Mouse (Mus musculus) spleen, postnatal 36 days (tissue): ENCODE measurements around the gene Tmem229b.
A peak's percentile ranks its signal among the peaks of the same experiment; 100 is the strongest.
"Not testable (repeated sequence)": the region's sequence is repeated elsewhere in the genome, so short reads cannot be mapped to it uniquely, and the experiment has no call there.

Experiments used
- DNase-seq, 2 experiments: peaks; one replicate each; pipeline ENCODE4 v3.0.0; 2022; ENCODE audit warnings: low spot score in 2 of 2, mixed read lengths in 1 of 2

Tmem229b gene

GRCm38 (mm10) chr12:78947661-78948060 is 59.8 kb downstream of the Tmem229b start:
- no peak for DNase-seq

GRCm38 (mm10) chr12:78947161-78947560 is 60.3 kb downstream of the Tmem229b start:
- DNase-seq, result peak in 1 of 2 experiments; percentile 14

GRCm38 (mm10) chr12:78942931-78943330 is 64.5 kb downstream of the Tmem229b start:
- no peak for DNase-seq

GRCm38 (mm10) chr12:78940081-78940480 is 67.3 kb downstream of the Tmem229b start:
- DNase-seq, result no peak

- no peak for DNase-seq
Measured at GRCm38 (mm10) chr12:78939393-78940037, 67.9 kb downstream of the Tmem229b start.

- no peak for DNase-seq
Measured at GRCm38 (mm10) chr12:78936494-78936893, 70.9 kb downstream of the Tmem229b start.

- no peak for DNase-seq
Measured at GRCm38 (mm10) chr12:78929900-78930299, 77.5 kb downstream of the Tmem229b start.

- no peak for DNase-seq
Measured at GRCm38 (mm10) chr12:78927287-78927686, 80.1 kb downstream of the Tmem229b start.

GRCm38 (mm10) chr12:78923539-78924189 is 83.8 kb downstream of the Tmem229b start:
- DNase-seq, result peak; percentile 48 to 54

- DNase-seq, result not testable (repeated sequence)
Measured at GRCm38 (mm10) chr12:78922977-78923376, 84.5 kb downstream of the Tmem229b start.

GRCm38 (mm10) chr12:78922058-78922457 is 85.4 kb downstream of the Tmem229b start:
- DNase-seq, result no peak

- DNase-seq, result no peak
Measured at GRCm38 (mm10) chr12:78921421-78921820, 86.0 kb downstream of the Tmem229b start.

- peak; percentile 71 to 83 for DNase-seq
Measured at GRCm38 (mm10) chr12:78919079-78919712, 88.2 kb downstream of the Tmem229b start.

GRCm38 (mm10) chr12:78918227-78919078 is 89.0 kb downstream of the Tmem229b start:
- peak; percentile 82 to 87 for DNase-seq

GRCm38 (mm10) chr12:78916278-78916677 is 91.1 kb downstream of the Tmem229b start:
- DNase-seq, result no peak

- DNase-seq, result no peak
Measured at GRCm38 (mm10) chr12:78915561-78915960, 91.9 kb downstream of the Tmem229b start.

GRCm38 (mm10) chr12:78914458-78914857 is 93.0 kb downstream of the Tmem229b start:
- DNase-seq, result no peak
